Mouse (Mus musculus) liver, embryonic 14.5 days (tissue): ENCODE data around the gene Hspb11. TPM values are rescaled to one million over a fixed set of nuclear protein-coding genes. Genes with fewer than 3 reads are reported as not detected.
A peak's percentile ranks its signal among the peaks of the same experiment; 100 is the strongest.

ENCODE experiments used
- ATAC-seq: fragments of 200-750 bp; cut with Nextera tagmentation; 2 replicates; pipeline ENCODE4 v1.8.0; 2017; ENCODE audit warnings: moderate number of reproducible peaks, mild to moderate bottlenecking, moderate library complexity; ENCODE audit not compliant: insufficient read depth
- DNase-seq, 3 experiments: peaks; one replicate each; pipeline ENCODE4 v3.0.0-alpha.2; 2012 to 2013; ENCODE audit warnings: low read depth in 3 of 3, low spot score in 3 of 3
- H3K27ac ChIP-seq: fragments of 300-500 bp; sonication (generic); 2 replicates; pipeline ENCODE4 v1.5.1; 2014; ENCODE audit warnings: moderate library complexity, mild to moderate bottlenecking, control low read depth, inconsistent platforms
- H3K27me3 ChIP-seq: fragments of 300-500 bp; sonication (generic); 2 replicates; pipeline ENCODE4 v1.6.1; 2014; ENCODE audit warnings: mild to moderate bottlenecking, low read length, moderate library complexity; ENCODE audit not compliant: control insufficient read depth, insufficient read depth
- H3K36me3 ChIP-seq: fragments of 300-500 bp; sonication (generic); replicated peaks from 2 replicates; pipeline ENCODE4 v1.6.1; 2014; ENCODE audit warnings: low read depth; ENCODE audit not compliant: control insufficient read depth, insufficient read depth
- H3K4me1 ChIP-seq, 2 experiments: fragments of 200-500 bp in 1 of 2; fragments of 300-500 bp in 1 of 2; sonication (generic) in 1 of 2; replicated peaks; 2 replicates each; pipeline ENCODE4 v1.6.1; 2012 to 2014; ENCODE audit warnings: antibody characterized with exemption in 1 of 2, inconsistent platforms in 1 of 2, low read length in 1 of 2; ENCODE audit not compliant: control insufficient read depth in 2 of 2, insufficient read depth in 2 of 2
- H3K4me2 ChIP-seq: fragments of 300-500 bp; sonication (generic); 2 replicates; pipeline ENCODE4 v1.6.1; 2014; ENCODE audit warnings: low read depth, mild to moderate bottlenecking, control low read depth, moderate library complexity
- H3K4me3 ChIP-seq, 2 experiments: fragments of 200-500 bp in 1 of 2; fragments of 300-500 bp in 1 of 2; sonication (generic) in 1 of 2; 2 replicates each; pipeline ENCODE4 v1.5.1; 2012 to 2014; ENCODE audit warnings: low read depth in 2 of 2, low read length in 2 of 2, mild to moderate bottlenecking in 2 of 2, control low read depth in 1 of 2, inconsistent platforms in 1 of 2, moderate library complexity in 1 of 2; ENCODE audit not compliant: insufficient read depth in 1 of 2
- H3K9ac ChIP-seq: fragments of 300-500 bp; sonication (generic); replicated peaks from 2 replicates; pipeline ENCODE4 v1.6.1; 2014; ENCODE audit warnings: mild to moderate bottlenecking, control low read depth, moderate library complexity
- H3K9me3 ChIP-seq: fragments of 300-500 bp; sonication (generic); 2 replicates; pipeline ENCODE4 v1.6.1; 2016; ENCODE audit warnings: low read length, mixed read lengths; ENCODE audit not compliant: control insufficient read depth
- CTCF ChIP-seq: IDR thresholded peaks from 2 replicates; pipeline ENCODE4 v1.5.1; 2016; ENCODE audit warnings: antibody characterized with exemption, low read depth, control low read depth
- EP300 ChIP-seq: IDR thresholded peaks from 2 replicates; pipeline ENCODE4 v1.6.1; 2016; ENCODE audit warnings: antibody characterized with exemption, low read depth
- WGBS: fragments of 180-500 bp; shearing (Covaris S2); extraction: QIAGEN DNeasy Blood & Tissue Kit; methylation state at CpG from one replicate; pipeline ENCODE4 v1.1.7; 2014; ENCODE audit not compliant: insufficient replicate concordance; 5-methylcytosine and 5-hydroxymethylcytosine counted together
- polyA plus RNA-seq, 2 experiments: library from polyadenylated mRNA; depleted of rRNA in 1 of 2; stranded (reverse) in 1 of 2; unstranded in 1 of 2; fragments of >200 nt; fragmentation: Nextera tagmentation in 1 of 2; extraction: Ambion mirVana in 1 of 2; gene quantifications; 2 replicates each; pipeline versions ENCODE4 v1.2.1 to v1.2.3; 2012 to 2014

Hspb11 gene
- polyA plus RNA-seq, 2 experiments = 3.6 to 7.8 TPM

GRCm38 (mm10) chr4:107299779-107300340, 46.5 kb downstream of the Hspb11 start:
- no peak for DNase-seq
- no peak overlapping the region for H3K27ac ChIP-seq

GRCm38 (mm10) chr4:107300371-107300770, 47.0 kb downstream of the Hspb11 start:
- Histone ChIP-seq H3K4me1 (peaks cover 0 to 11% of the 10 kb centered on the region in 2 experiments; a peak in 2 of 4 replicates), H3K4me3 (no peak overlapping the region), H3K9me3 (no peaks in the 10 kb centered on the region), H3K4me2 (no peak overlapping the region), H3K36me3 (no peaks in the 10 kb centered on the region), H3K27ac (no peak overlapping the region), H3K27me3 (no peaks in the 10 kb centered on the region), H3K9ac (no peak overlapping the region)
- no peak for DNase-seq
- ATAC-seq = no peak
- 33% methylated on average over 4 of the region's 4 CpGs for WGBS
- TF ChIP-seq CTCF = no peak
- no peak for TF ChIP-seq EP300

More at GRCm38 (mm10) chr4:107299779-107300340, 46.5 kb downstream of the Hspb11 start:
- H3K9me3 ChIP-seq = no peaks in the 10 kb centered on the region
- no peaks in the 10 kb centered on the region for H3K27me3 ChIP-seq
- no peak for ATAC-seq
- 67% methylated on average over 7 of the region's 7 CpGs for WGBS
- H3K4me3 ChIP-seq = no peak overlapping the region
- TF ChIP-seq CTCF (no peak), EP300 (no peak)
- no peaks in the 10 kb centered on the region for H3K36me3 ChIP-seq
- H3K4me2 ChIP-seq = no peak overlapping the region
- no peak overlapping the region for H3K9ac ChIP-seq
- H3K4me1 ChIP-seq = peaks cover 0 to 11% of the 10 kb centered on the region in 2 experiments; a peak in 2 of 4 replicates

- H3K27me3 ChIP-seq = no peaks in the 10 kb centered on the region
- H3K9ac ChIP-seq = no peak overlapping the region
- peaks cover 0 to 11% of the 10 kb centered on the region in 2 experiments; a peak in 2 of 4 replicates for H3K4me1 ChIP-seq
- no peak overlapping the region for H3K4me3 ChIP-seq
- no peaks in the 10 kb centered on the region for H3K36me3 ChIP-seq
- no peak for DNase-seq
- no peak for ATAC-seq
- no peak for TF ChIP-seq CTCF
- no peak for TF ChIP-seq EP300
- 79% methylated on average over 1 of the region's 1 CpGs for WGBS
- no peak overlapping the region for H3K4me2 ChIP-seq
- no peaks in the 10 kb centered on the region for H3K9me3 ChIP-seq
- H3K27ac ChIP-seq = no peak overlapping the region
These were observed 47.6 kb downstream of the Hspb11 start for GRCm38 (mm10) chr4:107300902-107301555.

DNA sequence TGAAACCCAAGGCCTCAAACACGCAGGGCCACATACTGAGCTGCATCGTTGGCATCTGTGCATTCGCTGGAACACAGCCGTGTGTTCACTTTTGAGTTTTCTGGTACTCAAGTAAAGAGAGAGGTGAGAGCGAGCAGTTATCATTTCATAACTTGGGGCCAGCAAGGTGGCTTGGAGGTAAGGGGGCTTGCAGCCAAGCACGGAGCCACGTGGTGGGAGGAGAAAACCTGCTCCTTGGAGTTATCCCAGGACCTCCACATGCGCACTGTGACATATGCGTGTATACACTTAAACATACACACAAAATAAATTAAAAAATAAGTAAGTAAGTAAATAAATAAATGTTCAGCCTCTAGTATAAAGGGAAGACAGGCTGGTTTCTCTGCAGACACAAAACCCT, 48.8 kb downstream of the Hspb11 start:
- no peak for TF ChIP-seq CTCF
- TF ChIP-seq EP300 = no peak
- ATAC-seq (no peak), DNase-seq (no peak)
- H3K27me3 ChIP-seq = no peaks in the 10 kb centered on the region
- H3K36me3 ChIP-seq = no peaks in the 10 kb centered on the region
- 75% methylated on average over 9 of the region's 9 CpGs for WGBS
- no peak overlapping the region for H3K9ac ChIP-seq
- H3K4me1 ChIP-seq = peaks cover 0 to 11% of the 10 kb centered on the region in 2 experiments; a peak in 2 of 4 replicates
- H3K4me2 ChIP-seq = no peak overlapping the region
- H3K27ac ChIP-seq = no peak overlapping the region
- H3K4me3 ChIP-seq = no peak overlapping the region
- no peaks in the 10 kb centered on the region for H3K9me3 ChIP-seq

DNA sequence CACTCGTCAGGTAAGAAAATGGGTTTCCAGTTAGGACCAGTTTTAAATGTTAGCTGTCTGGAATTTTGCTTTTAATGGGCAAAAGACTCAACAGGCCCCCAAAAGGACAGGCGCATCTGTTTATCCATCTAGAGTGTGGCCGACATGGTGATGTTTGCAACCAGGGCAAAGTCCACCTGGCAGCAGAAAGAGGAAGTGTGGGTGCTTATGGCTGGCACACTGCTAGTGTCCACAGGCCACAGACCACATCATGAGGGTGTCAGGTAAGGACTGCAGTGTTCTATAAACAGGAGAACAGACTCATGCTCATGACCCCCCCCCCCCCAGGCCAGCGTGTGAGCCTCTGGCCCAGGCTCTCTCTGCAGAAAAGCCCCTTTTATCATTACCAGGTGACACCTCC, 49.4 kb downstream of the Hspb11 start:
- Histone ChIP-seq H3K27me3 (no peaks in the 10 kb centered on the region), H3K9me3 (no peaks in the 10 kb centered on the region), H3K36me3 (no peaks in the 10 kb centered on the region), H3K27ac (no peak overlapping the region), H3K4me1 (peaks cover 0 to 11% of the 10 kb centered on the region in 2 experiments; a peak in 2 of 4 replicates), H3K4me2 (no peak overlapping the region), H3K9ac (no peak overlapping the region), H3K4me3 (no peak overlapping the region)
- peak; percentile 31; the same call in 1 of the 2 replicates for ATAC-seq
- DNase-seq = no peak
- TF ChIP-seq EP300 (no peak), CTCF (no peak)
- 64% methylated on average over 4 of the region's 4 CpGs for WGBS
